Comparison of ENCODE assay signal across 22 mouse cellular contexts in genomic region chr17:49450922-49451321, GRCm38 (mm10). TPM values are rescaled to one million over a fixed set of nuclear protein-coding genes. Genes with fewer than 3 reads are reported as not detected.
DNase-seq lines count a peak whose midpoint lies in the region; ATAC-seq and TF ChIP-seq lines count a peak whose summit lies in the region.
"Had no signal": no experiment of that assay in that cellular context is flagged by ENCODE, and none has a peak within 500 bp of the region (broad histone marks: within the 10 kb centered on the region; RNA-seq: fewer than 3 reads in every experiment).

No protein-coding gene starts in this region.

- TF ChIP-seq POLR2A in kidney, adult 2 months (IDR thresholded peaks at IDR 0.05; ENCODE audit: low read depth, low read length) = no peak

- no peaks in the 10 kb centered on the region for H3K4me1 ChIP-seq in embryonic facial prominence, embryonic 15.5 days
- H3K4me1 ChIP-seq in embryonic facial prominence, embryonic 10.5 days = peaks cover 8% of the 10 kb centered on the region; the same call in 1 of the 2 replicates
- H3K4me1 ChIP-seq in intestine, embryonic 14.5 days (replicated peaks; ENCODE audit: control insufficient read depth, insufficient read depth, low read length) = peaks cover 12% of the 10 kb centered on the region
- H3K4me1 ChIP-seq in intestine, embryonic 16.5 days (ENCODE audit: control insufficient read depth, insufficient read depth, low read length) = peaks cover 14% of the 10 kb centered on the region
- no peaks in the 10 kb centered on the region for H3K4me1 ChIP-seq in kidney, adult 2 months (ENCODE audit: control insufficient read depth, insufficient read depth, low read length)
- H3K4me1 ChIP-seq in stomach, embryonic 16.5 days (ENCODE audit: control insufficient read depth, insufficient read depth, low read length) = peaks cover 8% of the 10 kb centered on the region; the same call in 1 of the 2 replicates
- H3K4me1 ChIP-seq in liver, embryonic 12.5 days = peaks cover 3% of the 10 kb centered on the region; the same call in 1 of the 2 replicates
- H3K4me1 ChIP-seq: midbrain, embryonic 13.5 days had no signal

- no peak for DNase-seq in embryonic facial prominence, embryonic 10.5 days (ENCODE audit: low spot score)
- no peak for DNase-seq in intestine, embryonic 14.5 days (ENCODE audit: low spot score)
- DNase-seq in kidney, postnatal 10 days = peak; percentile 79
- DNase-seq in kidney, adult 2 months = no peak
- DNase-seq: adrenal gland, adult 8-10 months; cerebellum, adult 11-12 months; cerebellum, postnatal 10 days; gastrocnemius, postnatal 25 days; heart, postnatal 36 days; lung, adult 18-20 months; lung, postnatal 36 days had no signal

- H3K9me3 ChIP-seq in embryonic facial prominence, embryonic 15.5 days (replicated peaks) = no peaks in the 10 kb centered on the region
- H3K9me3 ChIP-seq in embryonic facial prominence, embryonic 10.5 days = no peaks in the 10 kb centered on the region
- no peaks in the 10 kb centered on the region for H3K9me3 ChIP-seq in intestine, embryonic 14.5 days (ENCODE audit: control insufficient read depth, low read length)
- no peaks in the 10 kb centered on the region for H3K9me3 ChIP-seq in intestine, embryonic 16.5 days (ENCODE audit: control insufficient read depth, low read length)
- H3K9me3 ChIP-seq in stomach, embryonic 16.5 days (replicated peaks; ENCODE audit: control insufficient read depth, low read length) = no peaks in the 10 kb centered on the region
- no peaks in the 10 kb centered on the region for H3K9me3 ChIP-seq in liver, embryonic 12.5 days (replicated peaks)
- H3K9me3 ChIP-seq: megakaryocyte, embryonic 14.5 days; midbrain, embryonic 13.5 days had no signal

- H3K9ac ChIP-seq in embryonic facial prominence, embryonic 15.5 days = no peak overlapping the region
- no peak overlapping the region for H3K9ac ChIP-seq in intestine, embryonic 14.5 days (ENCODE audit: low read length)
- H3K9ac ChIP-seq in intestine, embryonic 16.5 days (ENCODE audit: low read depth, low read length) = no peak overlapping the region
- no peak overlapping the region for H3K9ac ChIP-seq in stomach, embryonic 16.5 days (ENCODE audit: low read length)
- no peak overlapping the region for H3K9ac ChIP-seq in liver, embryonic 12.5 days
- H3K9ac ChIP-seq: hindbrain, embryonic 14.5 days; midbrain, embryonic 13.5 days had no signal

- H3K4me3 ChIP-seq in embryonic facial prominence, embryonic 15.5 days (replicated peaks) = no peak overlapping the region
- no peak overlapping the region for H3K4me3 ChIP-seq in embryonic facial prominence, embryonic 10.5 days
- H3K4me3 ChIP-seq in intestine, embryonic 14.5 days (ENCODE audit: low read depth, low read length) = no peak overlapping the region
- H3K4me3 ChIP-seq in intestine, embryonic 16.5 days (ENCODE audit: low read length) = no peak overlapping the region
- no peak overlapping the region for H3K4me3 ChIP-seq in kidney, adult 2 months (ENCODE audit: insufficient read depth, low read depth, low read length)
- no peak overlapping the region for H3K4me3 ChIP-seq in stomach, embryonic 16.5 days (replicated peaks; ENCODE audit: low read length)
- H3K4me3 ChIP-seq in liver, embryonic 12.5 days = no peak overlapping the region
- H3K4me3 ChIP-seq: layer of hippocampus, adult 2 months; megakaryocyte, embryonic 14.5 days; midbrain, embryonic 13.5 days had no signal

- no peak overlapping the region for H3K4me2 ChIP-seq in embryonic facial prominence, embryonic 15.5 days (replicated peaks)
- no peak overlapping the region for H3K4me2 ChIP-seq in intestine, embryonic 14.5 days (ENCODE audit: low read length)
- H3K4me2 ChIP-seq in intestine, embryonic 16.5 days (ENCODE audit: low read depth, low read length) = no peak overlapping the region
- H3K4me2 ChIP-seq in stomach, embryonic 16.5 days (ENCODE audit: low read depth, low read length) = no peak overlapping the region
- no peak overlapping the region for H3K4me2 ChIP-seq in liver, embryonic 12.5 days
- H3K4me2 ChIP-seq: hindbrain, embryonic 14.5 days; liver, embryonic 11.5 days; midbrain, embryonic 13.5 days had no signal

- no peaks in the 10 kb centered on the region for H3K27me3 ChIP-seq in embryonic facial prominence, embryonic 15.5 days
- no peaks in the 10 kb centered on the region for H3K27me3 ChIP-seq in embryonic facial prominence, embryonic 10.5 days (replicated peaks; ENCODE audit: low read depth, poor library complexity, severe bottlenecking)
- H3K27me3 ChIP-seq in intestine, embryonic 14.5 days (replicated peaks; ENCODE audit: control insufficient read depth, insufficient read depth, low read length) = no peaks in the 10 kb centered on the region
- no peaks in the 10 kb centered on the region for H3K27me3 ChIP-seq in intestine, embryonic 16.5 days (replicated peaks; ENCODE audit: control insufficient read depth, insufficient read depth, low read length)
- no peaks in the 10 kb centered on the region for H3K27me3 ChIP-seq in kidney, adult 2 months (replicated peaks; ENCODE audit: control insufficient read depth, insufficient read depth, low read length)
- H3K27me3 ChIP-seq in stomach, embryonic 16.5 days (ENCODE audit: control insufficient read depth, insufficient read depth, low read length) = no peaks in the 10 kb centered on the region
- H3K27me3 ChIP-seq in liver, embryonic 12.5 days (replicated peaks) = no peaks in the 10 kb centered on the region
- H3K27me3 ChIP-seq: megakaryocyte, embryonic 14.5 days; midbrain, embryonic 13.5 days had no signal

- ATAC-seq in embryonic facial prominence, embryonic 15.5 days (ENCODE audit: insufficient number of reproducible peaks, low FRiP score, low TSS enrichment, low read depth) = no peak
- ATAC-seq in intestine, embryonic 14.5 days (replicated peaks; ENCODE audit: low FRiP score, low TSS enrichment, low read depth) = 0 out of 2 replicates have a peak, but pooled peaks have one; percentile 30
- no peak for ATAC-seq in intestine, embryonic 16.5 days
- ATAC-seq in stomach, embryonic 16.5 days (ENCODE audit: insufficient read depth, low FRiP score) = peak; percentile 61; the same call in 1 of the 2 replicates
- no peak for ATAC-seq in liver, embryonic 12.5 days
- ATAC-seq: activated CD4-positive, CD25-positive, alpha-beta regulatory T cell, adult 4 months; inflammation-experienced regulatory T-cells, adult 6 months; midbrain, embryonic 13.5 days had no signal

- TF ChIP-seq CTCF in kidney, adult 2 months (conservative IDR thresholded peaks at IDR 0.05; ENCODE audit: insufficient read depth, insufficient read length, low read depth, low read length) = no peak

- WGBS in embryonic facial prominence, embryonic 15.5 days = 84% methylated on average over 6 of the region's 6 CpGs
- WGBS in embryonic facial prominence, embryonic 10.5 days = 87% methylated on average over 6 of the region's 6 CpGs
- 42% methylated on average over 6 of the region's 6 CpGs for WGBS in intestine, embryonic 14.5 days
- 56% methylated on average over 6 of the region's 6 CpGs for WGBS in intestine, embryonic 16.5 days
- 68% methylated on average over 6 of the region's 6 CpGs for WGBS in kidney, adult 2 months
- WGBS in stomach, embryonic 16.5 days = 52% methylated on average over 6 of the region's 6 CpGs
- 76% methylated on average over 6 of the region's 6 CpGs for WGBS in liver, embryonic 12.5 days (ENCODE audit: insufficient replicate concordance)

- 0 out of 2 replicates have a peak overlapping the region, but pooled peaks have one; percentile 7 for H3K27ac ChIP-seq in embryonic facial prominence, embryonic 15.5 days (replicated peaks)
- H3K27ac ChIP-seq in embryonic facial prominence, embryonic 10.5 days (replicated peaks) = no peak overlapping the region
- 0 out of 2 replicates have a peak overlapping the region, but pooled peaks have one; percentile 33 for H3K27ac ChIP-seq in intestine, embryonic 14.5 days (ENCODE audit: low read depth)
- H3K27ac ChIP-seq in intestine, embryonic 16.5 days (ENCODE audit: low read length) = no peak overlapping the region
- no peak overlapping the region for H3K27ac ChIP-seq in kidney, adult 2 months (ENCODE audit: insufficient read depth, low read depth, low read length)
- peak overlapping the region; percentile 37; the same call in 1 of the 2 replicates for H3K27ac ChIP-seq in stomach, embryonic 16.5 days (ENCODE audit: low read length)
- no peak overlapping the region for H3K27ac ChIP-seq in liver, embryonic 12.5 days
- H3K27ac ChIP-seq: hindbrain, embryonic 14.5 days; layer of hippocampus, adult 2 months; midbrain, embryonic 13.5 days had no signal

- peaks cover 32% of the 10 kb centered on the region for H3K36me3 ChIP-seq in embryonic facial prominence, embryonic 15.5 days
- peaks cover 64% of the 10 kb centered on the region for H3K36me3 ChIP-seq in embryonic facial prominence, embryonic 10.5 days (replicated peaks)
- peaks cover 32% of the 10 kb centered on the region for H3K36me3 ChIP-seq in intestine, embryonic 14.5 days (ENCODE audit: control insufficient read depth, insufficient read depth, low read length)
- H3K36me3 ChIP-seq in intestine, embryonic 16.5 days (ENCODE audit: control insufficient read depth, insufficient read depth, low read length) = peaks cover 12% of the 10 kb centered on the region
- no peaks in the 10 kb centered on the region for H3K36me3 ChIP-seq in kidney, adult 2 months (ENCODE audit: control insufficient read depth, insufficient read depth, low read length)
- H3K36me3 ChIP-seq in stomach, embryonic 16.5 days (ENCODE audit: control insufficient read depth, insufficient read depth, low read length) = peaks cover 4% of the 10 kb centered on the region; the same call in 1 of the 2 replicates
- peaks cover 74% of the 10 kb centered on the region for H3K36me3 ChIP-seq in liver, embryonic 12.5 days

RNA-seq across cellular contexts. Expression of gene Mocs1, which starts 22.8 kb away (rescaled TPM):
- 9.7 and 11.3 TPM in 2 replicates for polyA plus RNA-seq in embryonic facial prominence, embryonic 15.5 days (2015; fragmentation: Nextera tagmentation; extraction: Ambion mirVana)
- polyA plus RNA-seq in embryonic facial prominence, embryonic 10.5 days (2016; fragmentation: Nextera tagmentation; extraction: Ambion mirVana) = 6.4 and 7.4 TPM in 2 replicates
- polyA plus RNA-seq in intestine, embryonic 14.5 days (2014; fragmentation: Nextera tagmentation; extraction: Ambion mirVana) = 7.8 and 8.7 TPM in 2 replicates
- polyA plus RNA-seq in intestine, embryonic 16.5 days (2015; fragmentation: Nextera tagmentation; extraction: Ambion mirVana) = 11.4 and 14.6 TPM in 2 replicates
- 41.4 and 41.5 TPM in 2 replicates for polyA plus RNA-seq in kidney, adult 2 months (2012; rRNA removed)
- polyA plus RNA-seq in stomach, embryonic 16.5 days (2015; fragmentation: Nextera tagmentation; extraction: Ambion mirVana) = 7.3 and 8.2 TPM in 2 replicates
- 6.5 and 9.4 TPM in 2 replicates for polyA plus RNA-seq in liver, embryonic 12.5 days (2016; fragmentation: Nextera tagmentation; extraction: Ambion mirVana)

Comparison
In these comparisons a context has a peak if more than half of its experiments do, and no peak if none do; other contexts are left out.
1. ATAC-seq: peak in intestine, embryonic 14.5 days (single experiment) and stomach, embryonic 16.5 days (single experiment); none in embryonic facial prominence, embryonic 15.5 days (single experiment), intestine, embryonic 16.5 days (single experiment) and liver, embryonic 12.5 days (single experiment).
2. H3K27ac ChIP-seq: peak in embryonic facial prominence, embryonic 15.5 days (single experiment), intestine, embryonic 14.5 days (single experiment) and stomach, embryonic 16.5 days (single experiment); none in embryonic facial prominence, embryonic 10.5 days (single experiment), intestine, embryonic 16.5 days (single experiment), kidney, adult 2 months (single experiment) and liver, embryonic 12.5 days (single experiment).